Mouse (Mus musculus) forebrain, embryonic 11.5 days (tissue): Measurements from ENCODE around the gene Rfx4. TPM values are rescaled to one million over a fixed set of nuclear protein-coding genes. Genes with fewer than 3 reads are reported as not detected.
A peak's percentile ranks its signal among the peaks of the same experiment; 100 is the strongest.

Experiments used
- ATAC-seq: fragments of 200-750 bp; cut with Nextera tagmentation; replicated peaks from 2 replicates; pipeline ENCODE4 v1.8.0; 2017; ENCODE audit warnings: moderate TSS enrichment; ENCODE audit not compliant: low FRiP score
- DNase-seq: peaks from one replicate; pipeline ENCODE4 v3.0.0-alpha.2; 2017; ENCODE audit warnings: low spot score
- H3K27ac ChIP-seq: fragments of 300-500 bp; sonication (generic); 2 replicates; pipeline ENCODE4 v1.5.1; 2014; ENCODE audit warnings: low read depth, low read length
- H3K27me3 ChIP-seq: fragments of 300-500 bp; sonication (generic); 2 replicates; pipeline ENCODE4 v1.6.1; 2014; ENCODE audit warnings: mild to moderate bottlenecking, low read length, mixed read lengths; ENCODE audit not compliant: control insufficient read depth, insufficient read depth
- H3K36me3 ChIP-seq: fragments of 300-500 bp; sonication (generic); 2 replicates; pipeline ENCODE4 v1.6.1; 2014; ENCODE audit warnings: mild to moderate bottlenecking, low read length, moderate library complexity, mixed read lengths; ENCODE audit not compliant: control insufficient read depth, insufficient read depth
- H3K4me1 ChIP-seq: fragments of 300-500 bp; sonication (generic); replicated peaks from 2 replicates; pipeline ENCODE4 v1.6.1; 2014; ENCODE audit warnings: low read length, mixed read lengths; ENCODE audit not compliant: control insufficient read depth, insufficient read depth
- H3K4me2 ChIP-seq: fragments of 300-500 bp; sonication (generic); 2 replicates; pipeline ENCODE4 v1.6.1; 2014; ENCODE audit warnings: low read depth, mild to moderate bottlenecking, low read length, moderate library complexity, mixed read lengths; ENCODE audit not compliant: severe bottlenecking
- H3K4me3 ChIP-seq: fragments of 300-500 bp; sonication (generic); 2 replicates; pipeline ENCODE4 v1.5.1; 2014; ENCODE audit warnings: low read depth, low read length
- H3K9ac ChIP-seq: fragments of 300-500 bp; sonication (generic); 2 replicates; pipeline ENCODE4 v1.6.1; 2014; ENCODE audit warnings: low read length
- H3K9me3 ChIP-seq: fragments of 300-500 bp; sonication (generic); 2 replicates; pipeline ENCODE4 v1.6.1; 2016; ENCODE audit warnings: low read length, mixed read lengths; ENCODE audit not compliant: control insufficient read depth
- WGBS: fragments of 180-500 bp; shearing (Covaris S2); extraction: QIAGEN DNeasy Blood & Tissue Kit; methylation state at CpG from one replicate; pipeline ENCODE4 v1.1.7; 2014; 5-methylcytosine and 5-hydroxymethylcytosine counted together
- polyA plus RNA-seq: library from polyadenylated mRNA; unstranded; fragments of >200 nt; fragmentation: Nextera tagmentation; extraction: Ambion mirVana; gene quantifications from 2 replicates; pipeline ENCODE4 v1.2.1, GENCODE M21; 2014

Rfx4 gene
- polyA plus RNA-seq, 1 experiment from 2014 or later: 36.0 TPM

GRCm38 (mm10) chr10:84879823-84880571 lies 124.1 kb downstream of the Rfx4 start:
- H3K4me2 ChIP-seq: no peak overlapping the region
- H3K27ac ChIP-seq: no peak overlapping the region
- H3K9ac ChIP-seq: no peak overlapping the region
- ATAC-seq (no peak), DNase-seq (no peak)
- no peaks in the 10 kb centered on the region for H3K27me3 ChIP-seq
- H3K4me1 ChIP-seq: no peaks in the 10 kb centered on the region
- H3K36me3 ChIP-seq: no peaks in the 10 kb centered on the region
- 79% methylated on average over 9 of the region's 9 CpGs for WGBS
- H3K9me3 ChIP-seq: no peaks in the 10 kb centered on the region
- no peak overlapping the region for H3K4me3 ChIP-seq

DNA sequence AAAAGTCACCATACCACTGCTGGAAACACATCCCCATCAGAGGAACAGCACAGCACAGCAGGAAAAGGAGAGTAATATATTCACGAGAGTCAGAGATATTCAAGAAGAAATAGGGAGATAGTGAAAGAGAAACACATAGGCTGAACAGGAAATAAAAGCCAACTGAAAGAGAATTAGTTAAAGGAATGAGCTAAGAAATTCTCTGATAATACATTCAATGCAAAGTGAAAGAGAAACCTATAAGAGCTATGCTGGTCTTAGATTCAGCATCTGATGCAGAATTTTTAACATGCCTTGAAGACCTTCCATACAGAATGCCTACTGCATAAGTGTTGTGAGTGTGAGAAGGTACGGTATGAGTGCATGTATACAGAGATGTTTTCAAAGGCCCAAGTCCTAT lies 126.7 kb downstream of the Rfx4 start:
- H3K4me1 ChIP-seq: no peaks in the 10 kb centered on the region
- no peak overlapping the region for H3K27ac ChIP-seq
- H3K9ac ChIP-seq: no peak overlapping the region
- no peaks in the 10 kb centered on the region for H3K27me3 ChIP-seq
- ATAC-seq (no peak), DNase-seq (no peak)
- H3K4me3 ChIP-seq: no peak overlapping the region
- no peak overlapping the region for H3K4me2 ChIP-seq
- H3K9me3 ChIP-seq: no peaks in the 10 kb centered on the region
- no peaks in the 10 kb centered on the region for H3K36me3 ChIP-seq
- WGBS: 93% methylated on average over 2 of the region's 2 CpGs

- no peaks in the 10 kb centered on the region for H3K9me3 ChIP-seq
- no peaks in the 10 kb centered on the region for H3K27me3 ChIP-seq
- ATAC-seq: no peak
- peaks cover 7% of the 10 kb centered on the region for H3K4me1 ChIP-seq
- H3K27ac ChIP-seq: no peak overlapping the region
- H3K9ac ChIP-seq: no peak overlapping the region
- no peak overlapping the region for H3K4me3 ChIP-seq
- 82% methylated on average over 5 of the region's 5 CpGs for WGBS
- H3K36me3 ChIP-seq: no peaks in the 10 kb centered on the region
- DNase-seq: no peak
- no peak overlapping the region for H3K4me2 ChIP-seq
Observed at GRCm38 (mm10) chr10:84885341-84885884, 129.6 kb downstream of the Rfx4 start.

- H3K27me3 ChIP-seq: no peaks in the 10 kb centered on the region
- H3K4me1 ChIP-seq: peaks cover 7% of the 10 kb centered on the region
- H3K27ac ChIP-seq: no peak overlapping the region
- DNase-seq (no peak), ATAC-seq (no peak)
- 35% methylated on average over 6 of the region's 6 CpGs for WGBS
- H3K9ac ChIP-seq: no peak overlapping the region
- H3K36me3 ChIP-seq: no peaks in the 10 kb centered on the region
- H3K9me3 ChIP-seq: no peaks in the 10 kb centered on the region
- no peak overlapping the region for H3K4me3 ChIP-seq
- no peak overlapping the region for H3K4me2 ChIP-seq
Observed at GRCm38 (mm10) chr10:84886221-84886627, 130.4 kb downstream of the Rfx4 start.

GRCm38 (mm10) chr10:84886785-84887184 lies 130.9 kb downstream of the Rfx4 start:
- no peaks in the 10 kb centered on the region for H3K9me3 ChIP-seq
- H3K9ac ChIP-seq: no peak overlapping the region
- H3K4me1 ChIP-seq: peaks cover 7% of the 10 kb centered on the region
- H3K27ac ChIP-seq: no peak overlapping the region
- no peaks in the 10 kb centered on the region for H3K36me3 ChIP-seq
- WGBS: 87% methylated on average over 8 of the region's 8 CpGs
- H3K4me2 ChIP-seq: no peak overlapping the region
- H3K27me3 ChIP-seq: no peaks in the 10 kb centered on the region
- DNase-seq (no peak), ATAC-seq (no peak)
- H3K4me3 ChIP-seq: no peak overlapping the region

DNA sequence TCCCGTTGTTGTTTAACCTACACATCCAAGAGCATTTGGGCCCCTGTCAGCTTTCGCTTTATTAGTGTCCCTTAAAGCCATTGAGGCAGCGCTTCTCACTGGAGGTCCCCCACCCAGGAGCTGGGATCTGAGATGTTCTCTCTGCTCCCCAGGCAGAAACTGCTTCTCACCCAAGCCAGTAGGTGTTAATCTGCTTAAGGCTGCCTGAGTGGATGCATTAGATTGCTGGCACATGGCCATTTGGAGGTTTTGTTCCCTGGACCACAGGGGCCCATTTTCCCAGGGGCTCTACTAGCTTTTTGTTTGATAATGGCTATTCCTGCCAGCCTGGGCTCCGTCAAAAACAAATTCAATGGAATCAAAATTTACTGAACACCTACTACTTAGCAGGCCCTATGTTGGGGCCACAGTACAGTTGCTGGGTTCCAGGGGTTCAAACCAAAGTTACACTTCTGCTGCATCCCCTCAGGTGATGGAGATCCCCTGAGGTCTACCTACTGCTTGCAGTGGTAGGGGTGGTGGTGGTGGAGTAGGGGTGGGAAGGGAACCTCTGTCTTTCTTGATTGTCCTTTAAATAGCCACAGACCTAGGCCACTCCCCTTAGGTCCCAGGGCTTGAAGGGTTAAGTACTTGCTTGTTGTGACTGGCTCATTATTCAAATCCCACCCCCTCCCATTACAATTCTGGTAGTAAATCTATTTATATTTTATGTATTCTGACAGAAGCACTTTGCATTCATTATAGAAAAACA lies 133.4 kb downstream of the Rfx4 start:
- Histone ChIP-seq H3K9ac (no peak overlapping the region), H3K4me2 (no peak overlapping the region), H3K27me3 (no peaks in the 10 kb centered on the region), H3K36me3 (no peaks in the 10 kb centered on the region; the same call in 1 of the 2 replicates), H3K4me3 (no peak overlapping the region), H3K27ac (no peak overlapping the region), H3K4me1 (peaks cover 7% of the 10 kb centered on the region), H3K9me3 (no peaks in the 10 kb centered on the region)
- peak; percentile 62 for DNase-seq
- peak; percentile 67 for ATAC-seq
- WGBS: 16% methylated on average over 4 of the region's 4 CpGs

DNA sequence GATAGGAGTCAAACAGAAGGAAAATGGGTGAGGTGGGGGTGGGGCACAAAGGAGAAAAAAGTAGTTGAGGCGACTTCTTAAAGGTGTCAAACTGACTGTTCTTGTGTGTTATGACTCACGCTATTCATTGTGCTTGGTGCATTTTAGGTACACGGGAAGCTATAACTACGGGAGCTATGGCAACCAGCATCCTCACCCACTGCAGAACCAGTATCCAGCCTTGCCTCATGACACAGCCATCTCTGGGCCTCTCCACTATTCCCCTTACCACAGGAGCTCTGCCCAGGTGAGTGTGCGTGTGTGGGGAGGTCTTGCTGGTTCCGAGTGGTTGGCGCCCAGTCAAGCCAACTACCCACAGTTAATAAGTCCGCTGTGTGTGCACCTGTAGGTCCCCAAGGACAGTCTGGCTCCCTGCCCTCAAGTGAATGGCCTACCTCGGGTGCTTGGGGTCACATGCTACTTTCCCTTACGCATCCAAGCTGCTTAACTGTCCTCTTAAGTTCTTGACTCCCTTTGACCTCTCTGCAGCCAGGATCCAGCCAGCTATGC lies 140.0 kb downstream of the Rfx4 start:
- H3K9ac ChIP-seq: no peak overlapping the region
- no peaks in the 10 kb centered on the region for H3K27me3 ChIP-seq
- H3K4me2 ChIP-seq: no peak overlapping the region
- H3K27ac ChIP-seq: no peak overlapping the region
- DNase-seq (no peak), ATAC-seq (no peak)
- H3K4me3 ChIP-seq: no peak overlapping the region
- WGBS: 92% methylated on average over 10 of the region's 10 CpGs
- H3K9me3 ChIP-seq: no peaks in the 10 kb centered on the region
- H3K4me1 ChIP-seq: no peaks in the 10 kb centered on the region
- peaks cover 4% of the 10 kb centered on the region; the same call in 1 of the 2 replicates for H3K36me3 ChIP-seq

- 66% methylated on average over 9 of the region's 9 CpGs for WGBS
- H3K9ac ChIP-seq: no peak overlapping the region
- no peaks in the 10 kb centered on the region for H3K4me1 ChIP-seq
- H3K4me3 ChIP-seq: no peak overlapping the region
- no peak overlapping the region for H3K4me2 ChIP-seq
- no peaks in the 10 kb centered on the region for H3K9me3 ChIP-seq
- no peak overlapping the region for H3K27ac ChIP-seq
- H3K27me3 ChIP-seq: no peaks in the 10 kb centered on the region
- peaks cover 4% of the 10 kb centered on the region; the same call in 1 of the 2 replicates for H3K36me3 ChIP-seq
- DNase-seq: no peak
- no peak for ATAC-seq
Observed at GRCm38 (mm10) chr10:84896941-84897930, 141.4 kb downstream of the Rfx4 start.
